ENCODE assay signal across 8 mouse cellular contexts in genomic region chr2:32637778-32638281, GRCm38 (mm10). TPM values are rescaled to one million over a fixed set of nuclear protein-coding genes. Genes with fewer than 3 reads are reported as not detected.
A peak's percentile ranks its signal among the peaks of the same experiment; 100 is the strongest.
DNase-seq lines count a peak whose midpoint lies in the region; ATAC-seq lines count a peak whose summit lies in the region.

No protein-coding gene starts in this region.

- 42% methylated on average over 11 of the region's 11 CpGs for WGBS in neural tube, embryonic 11.5 days
- 12% methylated on average over 11 of the region's 11 CpGs for WGBS in lung, embryonic 15.5 days
- 18% methylated on average over 11 of the region's 11 CpGs for WGBS in stomach, embryonic 14.5 days

- H3K4me2 ChIP-seq in neural tube, embryonic 11.5 days (ENCODE audit: low read depth): no peak overlapping the region
- no peak overlapping the region for H3K4me2 ChIP-seq in lung, embryonic 15.5 days
- H3K4me2 ChIP-seq in stomach, embryonic 14.5 days (replicated peaks; ENCODE audit: low read depth, low read length): no peak overlapping the region

- peaks cover 5% of the 10 kb centered on the region; the same call in 1 of the 2 replicates for H3K4me1 ChIP-seq in neural tube, embryonic 11.5 days (ENCODE audit: control insufficient read depth, insufficient read depth, low read length)
- peaks cover 40% of the 10 kb centered on the region for H3K4me1 ChIP-seq in lung, embryonic 15.5 days
- H3K4me1 ChIP-seq in stomach, embryonic 14.5 days (ENCODE audit: control insufficient read depth, insufficient read depth, low read length): peaks cover 8% of the 10 kb centered on the region

- DNase-seq in neural tube, embryonic 11.5 days (ENCODE audit: low spot score): peak; percentile 54
- no peak for DNase-seq in neural tube, embryonic 10.5 days (ENCODE audit: extremely low spot score, low spot score)
- DNase-seq in heart, adult 9 months (ENCODE audit: low spot score in 2 of 2): peak; percentile 79 to 88
- peak; percentile 68 to 84 for DNase-seq in kidney, adult 8-10 months
- no peak for DNase-seq in cerebellum, adult 11-12 months

- no peaks in the 10 kb centered on the region for H3K36me3 ChIP-seq in neural tube, embryonic 11.5 days (ENCODE audit: control insufficient read depth, insufficient read depth, low read length)
- H3K36me3 ChIP-seq in lung, embryonic 15.5 days: no peaks in the 10 kb centered on the region
- no peaks in the 10 kb centered on the region for H3K36me3 ChIP-seq in stomach, embryonic 14.5 days (ENCODE audit: control insufficient read depth, insufficient read depth, low read length)

- H3K9me3 ChIP-seq in neural tube, embryonic 11.5 days (ENCODE audit: control insufficient read depth, low read length): no peaks in the 10 kb centered on the region
- no peaks in the 10 kb centered on the region for H3K9me3 ChIP-seq in lung, embryonic 15.5 days
- H3K9me3 ChIP-seq in stomach, embryonic 14.5 days (ENCODE audit: control insufficient read depth, low read depth, low read length): no peaks in the 10 kb centered on the region

- no peak overlapping the region for H3K4me3 ChIP-seq in neural tube, embryonic 11.5 days (ENCODE audit: low read depth, low read length)
- no peak overlapping the region for H3K4me3 ChIP-seq in lung, embryonic 15.5 days
- no peak overlapping the region for H3K4me3 ChIP-seq in stomach, embryonic 14.5 days (ENCODE audit: low read depth, low read length)

- peak overlapping the region; percentile 29; the same call in 1 of the 2 replicates for H3K9ac ChIP-seq in neural tube, embryonic 11.5 days (ENCODE audit: low read length)
- H3K9ac ChIP-seq in lung, embryonic 15.5 days: no peak overlapping the region
- H3K9ac ChIP-seq in stomach, embryonic 14.5 days (replicated peaks; ENCODE audit: low read depth, low read length): no peak overlapping the region

- H3K27me3 ChIP-seq in neural tube, embryonic 11.5 days (ENCODE audit: control insufficient read depth, insufficient read depth, low read length): no peaks in the 10 kb centered on the region
- no peaks in the 10 kb centered on the region for H3K27me3 ChIP-seq in lung, embryonic 15.5 days
- H3K27me3 ChIP-seq in stomach, embryonic 14.5 days (ENCODE audit: control insufficient read depth, insufficient read depth, low read length): no peaks in the 10 kb centered on the region

- no peak for ATAC-seq in neural tube, embryonic 11.5 days (ENCODE audit: insufficient read depth, low FRiP score, low TSS enrichment)
- peak; percentile 78 for ATAC-seq in lung, embryonic 15.5 days (ENCODE audit: borderline replicate concordance, extremely low read depth, low FRiP score, low TSS enrichment)
- ATAC-seq in stomach, embryonic 14.5 days (ENCODE audit: insufficient number of reproducible peaks, insufficient read depth, low FRiP score, low read depth): peak; percentile 57; the same call in 1 of the 2 replicates
- ATAC-seq in megakaryocyte-erythroid progenitor cell, adult 5-6 weeks (replicated peaks; ENCODE audit: low FRiP score, low TSS enrichment, poor library complexity, severe bottlenecking): no peak

- H3K27ac ChIP-seq in neural tube, embryonic 11.5 days (ENCODE audit: low read depth, low read length): peak overlapping the region; percentile 14; the same call in 1 of the 2 replicates
- H3K27ac ChIP-seq in lung, embryonic 15.5 days: peak overlapping the region; percentile 83
- peak overlapping the region; percentile 72; the same call in 1 of the 2 replicates for H3K27ac ChIP-seq in stomach, embryonic 14.5 days (ENCODE audit: low read length)

RNA-seq across cellular contexts. Expression of gene Eng, which starts 8.6 kb away (rescaled TPM):
- polyA plus RNA-seq in neural tube, embryonic 11.5 days (2014; fragmentation: Nextera tagmentation; extraction: Ambion mirVana): 24.5 and 26.8 TPM in 2 replicates
- 102 and 107 TPM in 2 replicates for polyA plus RNA-seq in lung, embryonic 15.5 days (2015; fragmentation: Nextera tagmentation; extraction: Ambion mirVana)
- polyA plus RNA-seq in stomach, embryonic 14.5 days (2014; fragmentation: Nextera tagmentation; extraction: Ambion mirVana): 49.1 and 54.5 TPM in 2 replicates
- total RNA-seq in megakaryocyte-erythroid progenitor cell, adult 5-6 weeks (2014; fragmentation: Nextera tagmentation): 97.0 and 99.9 TPM in 2 replicates
- total RNA-seq in megakaryocyte-erythroid progenitor cell, adult 5-6 weeks (2017): 10.8 and 21.3 TPM in 2 replicates

RNA-seq across cellular contexts. Expression of gene Ak1, which starts 16.3 kb away (rescaled TPM):
- polyA plus RNA-seq in neural tube, embryonic 11.5 days (2014; fragmentation: Nextera tagmentation; extraction: Ambion mirVana): 33.0 and 33.8 TPM in 2 replicates
- polyA plus RNA-seq in lung, embryonic 15.5 days (2015; fragmentation: Nextera tagmentation; extraction: Ambion mirVana): 53.6 and 60.6 TPM in 2 replicates
- 16.7 and 17.1 TPM in 2 replicates for polyA plus RNA-seq in stomach, embryonic 14.5 days (2014; fragmentation: Nextera tagmentation; extraction: Ambion mirVana)
- 1.7 and 2.4 TPM in 2 replicates for total RNA-seq in megakaryocyte-erythroid progenitor cell, adult 5-6 weeks (2014; fragmentation: Nextera tagmentation)
- total RNA-seq in megakaryocyte-erythroid progenitor cell, adult 5-6 weeks (2017): 1.2 and 8.0 TPM in 2 replicates

RNA-seq across cellular contexts. Expression of gene St6galnac6, which starts 38.3 kb away (rescaled TPM):
- 4.8 and 5.1 TPM in 2 replicates for polyA plus RNA-seq in neural tube, embryonic 11.5 days (2014; fragmentation: Nextera tagmentation; extraction: Ambion mirVana)
- polyA plus RNA-seq in lung, embryonic 15.5 days (2015; fragmentation: Nextera tagmentation; extraction: Ambion mirVana): 25.0 and 26.2 TPM in 2 replicates
- polyA plus RNA-seq in stomach, embryonic 14.5 days (2014; fragmentation: Nextera tagmentation; extraction: Ambion mirVana): 7.4 and 7.9 TPM in 2 replicates
- 13.8 and 19.1 TPM in 2 replicates for total RNA-seq in megakaryocyte-erythroid progenitor cell, adult 5-6 weeks (2014; fragmentation: Nextera tagmentation)
- 6.5 and 12.9 TPM in 2 replicates for total RNA-seq in megakaryocyte-erythroid progenitor cell, adult 5-6 weeks (2017)

RNA-seq across cellular contexts. Expression of gene St6galnac4, which starts 50.9 kb away (rescaled TPM):
- polyA plus RNA-seq in neural tube, embryonic 11.5 days (2014; fragmentation: Nextera tagmentation; extraction: Ambion mirVana): 20.9 and 21.8 TPM in 2 replicates
- polyA plus RNA-seq in lung, embryonic 15.5 days (2015; fragmentation: Nextera tagmentation; extraction: Ambion mirVana): 25.9 and 26.1 TPM in 2 replicates
- 17.0 and 18.1 TPM in 2 replicates for polyA plus RNA-seq in stomach, embryonic 14.5 days (2014; fragmentation: Nextera tagmentation; extraction: Ambion mirVana)
- 21.5 and 29.8 TPM in 2 replicates for total RNA-seq in megakaryocyte-erythroid progenitor cell, adult 5-6 weeks (2014; fragmentation: Nextera tagmentation)
- total RNA-seq in megakaryocyte-erythroid progenitor cell, adult 5-6 weeks (2017): 22.3 and 22.7 TPM in 2 replicates

Comparison
In these comparisons a context has a peak if more than half of its experiments do, and no peak if none do; other contexts are left out.
1. DNase-seq: peak in neural tube, embryonic 11.5 days (single experiment), heart, adult 9 months (2 of 2) and kidney, adult 8-10 months (2 of 2); none in neural tube, embryonic 10.5 days (single experiment) and cerebellum, adult 11-12 months (single experiment).
2. ATAC-seq: peak in lung, embryonic 15.5 days (single experiment) and stomach, embryonic 14.5 days (single experiment); none in neural tube, embryonic 11.5 days (single experiment) and megakaryocyte-erythroid progenitor cell, adult 5-6 weeks (single experiment).
3. H3K27ac ChIP-seq: peak in every context shown above with its lines; median percentile 83 in lung, embryonic 15.5 days; 72 in stomach, embryonic 14.5 days; 14 in neural tube, embryonic 11.5 days.